Mouse (Mus musculus) hindbrain, embryonic 13.5 days (tissue): Measurements from ENCODE around the gene Fam208b. TPM values are rescaled to one million over a fixed set of nuclear protein-coding genes. Genes with fewer than 3 reads are reported as not detected.
A peak's percentile ranks its signal among the peaks of the same experiment; 100 is the strongest.

ENCODE experiments used
- ATAC-seq: fragments of 200-750 bp; cut with Nextera tagmentation; 2 replicates; pipeline ENCODE4 v1.8.0; 2017; ENCODE audit warnings: moderate TSS enrichment; ENCODE audit not compliant: low FRiP score
- H3K27ac ChIP-seq: fragments of 300-500 bp; sonication (generic); 2 replicates; pipeline ENCODE4 v1.5.1; 2015; ENCODE audit warnings: inconsistent platforms, mild to moderate bottlenecking, moderate library complexity
- H3K27me3 ChIP-seq: fragments of 300-500 bp; sonication (generic); 2 replicates; pipeline ENCODE4 v1.6.1; 2015; ENCODE audit warnings: mild to moderate bottlenecking, inconsistent platforms
- H3K36me3 ChIP-seq: fragments of 300-500 bp; sonication (generic); 2 replicates; pipeline ENCODE4 v1.6.1; 2015; ENCODE audit warnings: mild to moderate bottlenecking, inconsistent platforms
- H3K4me1 ChIP-seq: fragments of 300-500 bp; sonication (generic); replicated peaks from 2 replicates; pipeline ENCODE4 v1.6.1; 2015; ENCODE audit warnings: inconsistent platforms
- H3K4me2 ChIP-seq: fragments of 300-500 bp; sonication (generic); 2 replicates; pipeline ENCODE4 v1.6.1; 2015; ENCODE audit warnings: inconsistent platforms, mild to moderate bottlenecking, moderate library complexity
- H3K4me3 ChIP-seq: fragments of 300-500 bp; sonication (generic); 2 replicates; pipeline ENCODE4 v1.5.1; 2015; ENCODE audit warnings: mild to moderate bottlenecking, inconsistent platforms
- H3K9ac ChIP-seq: fragments of 300-500 bp; sonication (generic); 2 replicates; pipeline ENCODE4 v1.6.1; 2015; ENCODE audit warnings: mild to moderate bottlenecking, inconsistent platforms
- H3K9me3 ChIP-seq: fragments of 300-500 bp; sonication (generic); 2 replicates; pipeline ENCODE4 v1.6.1; 2016; ENCODE audit warnings: inconsistent platforms
- WGBS: fragments of 180-500 bp; shearing (Covaris S2); methylation state at CpG from one replicate; pipeline ENCODE4 v1.1.7; 2015; 5-methylcytosine and 5-hydroxymethylcytosine counted together
- polyA plus RNA-seq: library from polyadenylated mRNA; unstranded; fragments of >200 nt; fragmentation: Nextera tagmentation; extraction: Ambion mirVana; gene quantifications from 2 replicates; pipeline ENCODE4 v1.2.1, GENCODE M21; 2015

Fam208b gene
- polyA plus RNA-seq, 1 experiment from 2014 or later: 19.3 TPM

DNA sequence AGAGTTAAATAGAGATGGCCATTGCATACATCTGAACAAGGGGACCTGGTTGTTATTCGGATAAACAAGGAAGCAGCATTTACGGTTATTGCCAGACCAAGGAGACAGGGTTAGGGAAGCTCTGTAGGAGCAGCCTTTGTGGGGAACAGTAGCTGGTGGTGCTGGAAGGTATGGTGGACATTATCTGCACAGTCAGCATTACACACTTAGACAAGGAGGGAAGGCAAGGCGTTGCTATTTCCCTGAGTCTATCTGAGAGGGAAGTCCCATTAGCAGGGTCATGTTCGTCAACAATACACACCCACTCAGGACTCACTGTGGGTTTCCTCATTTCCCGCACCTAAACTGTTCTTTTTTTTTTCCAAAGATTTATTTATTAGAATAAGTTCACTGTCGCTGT is 63.1 kb downstream of the Fam208b start:
- no peaks in the 10 kb centered on the region for H3K9me3 ChIP-seq
- peaks cover 27% of the 10 kb centered on the region for H3K36me3 ChIP-seq
- no peak overlapping the region for H3K27ac ChIP-seq
- H3K4me2 ChIP-seq: no peak overlapping the region
- ATAC-seq: no peak
- 94% methylated on average over 6 of the region's 6 CpGs for WGBS
- H3K4me3 ChIP-seq: no peak overlapping the region
- H3K27me3 ChIP-seq: no peaks in the 10 kb centered on the region
- H3K9ac ChIP-seq: no peak overlapping the region
- peaks cover 29% of the 10 kb centered on the region for H3K4me1 ChIP-seq

- ATAC-seq: no peak
- WGBS: 86% methylated on average over 3 of the region's 3 CpGs
Measured at GRCm38 (mm10) chr13:3547410-3547809, 63.5 kb downstream of the Fam208b start.

GRCm38 (mm10) chr13:3544925-3545324 is 66.0 kb downstream of the Fam208b start:
- no peak for ATAC-seq
- no peaks in the 10 kb centered on the region for H3K9me3 ChIP-seq
- peaks cover 54% of the 10 kb centered on the region for H3K4me1 ChIP-seq
- H3K9ac ChIP-seq: no peak overlapping the region
- H3K4me3 ChIP-seq: no peak overlapping the region
- 74% methylated on average over 5 of the region's 5 CpGs for WGBS
- peaks cover 12% of the 10 kb centered on the region for H3K36me3 ChIP-seq
- no peak overlapping the region for H3K27ac ChIP-seq
- no peak overlapping the region for H3K4me2 ChIP-seq
- no peaks in the 10 kb centered on the region for H3K27me3 ChIP-seq

More at GRCm38 (mm10) chr13:3547410-3547809, 63.5 kb downstream of the Fam208b start:
- H3K4me3 ChIP-seq: no peak overlapping the region
- H3K27ac ChIP-seq: no peak overlapping the region
- H3K27me3 ChIP-seq: no peaks in the 10 kb centered on the region
- no peak overlapping the region for H3K4me2 ChIP-seq
- no peaks in the 10 kb centered on the region for H3K9me3 ChIP-seq
- H3K36me3 ChIP-seq: peaks cover 23% of the 10 kb centered on the region
- no peak overlapping the region for H3K9ac ChIP-seq
- H3K4me1 ChIP-seq: peaks cover 33% of the 10 kb centered on the region

GRCm38 (mm10) chr13:3544077-3544874 is 66.6 kb downstream of the Fam208b start:
- Histone ChIP-seq H3K27me3 (no peaks in the 10 kb centered on the region), H3K9me3 (no peaks in the 10 kb centered on the region), H3K36me3 (peaks cover 8% of the 10 kb centered on the region), H3K27ac (no peak overlapping the region), H3K9ac (no peak overlapping the region), H3K4me3 (no peak overlapping the region), H3K4me1 (peaks cover 60% of the 10 kb centered on the region), H3K4me2 (no peak overlapping the region)
- WGBS: 96% methylated on average over 4 of the region's 4 CpGs
- no peak for ATAC-seq

DNA sequence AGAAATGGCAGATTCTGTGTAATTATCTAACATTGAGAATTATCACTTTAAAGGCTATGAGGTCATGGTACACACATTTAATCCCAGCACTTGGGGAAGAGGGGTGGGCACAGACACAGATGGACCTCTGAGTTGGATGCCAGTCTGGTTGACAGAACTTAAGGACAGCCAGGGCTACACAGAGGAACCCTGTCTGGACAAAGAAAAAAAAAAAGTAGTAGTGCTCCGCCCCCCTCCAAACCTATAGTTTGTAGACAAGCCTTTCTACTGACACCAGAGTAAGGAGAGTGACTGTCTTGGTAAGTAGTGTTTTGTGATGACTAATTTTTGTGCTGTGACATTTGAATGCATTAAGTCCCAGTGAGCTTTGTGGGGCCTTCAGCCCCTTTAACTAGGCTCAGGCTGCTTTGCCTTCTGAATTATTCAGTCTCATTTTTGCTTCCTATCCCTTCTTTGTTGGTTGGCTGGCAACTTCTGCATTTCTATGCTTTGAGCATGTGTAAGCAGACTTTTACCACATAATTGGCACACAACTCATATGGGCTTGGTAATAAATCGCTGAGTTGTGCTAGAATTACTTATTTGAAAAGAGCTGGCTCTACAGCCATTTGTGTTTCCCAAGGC is 69.6 kb downstream of the Fam208b start:
- ATAC-seq: no peak
- H3K27me3 ChIP-seq: no peaks in the 10 kb centered on the region
- H3K4me2 ChIP-seq: peak overlapping the region; percentile 85
- WGBS: 63% methylated on average over 2 of the region's 2 CpGs
- no peak overlapping the region; the same call in 1 of the 2 replicates for H3K4me3 ChIP-seq
- H3K4me1 ChIP-seq: peaks cover 62% of the 10 kb centered on the region
- no peak overlapping the region for H3K9ac ChIP-seq
- no peaks in the 10 kb centered on the region for H3K9me3 ChIP-seq
- no peaks in the 10 kb centered on the region for H3K36me3 ChIP-seq
- H3K27ac ChIP-seq: peak overlapping the region; percentile 40; the same call in 1 of the 2 replicates

DNA sequence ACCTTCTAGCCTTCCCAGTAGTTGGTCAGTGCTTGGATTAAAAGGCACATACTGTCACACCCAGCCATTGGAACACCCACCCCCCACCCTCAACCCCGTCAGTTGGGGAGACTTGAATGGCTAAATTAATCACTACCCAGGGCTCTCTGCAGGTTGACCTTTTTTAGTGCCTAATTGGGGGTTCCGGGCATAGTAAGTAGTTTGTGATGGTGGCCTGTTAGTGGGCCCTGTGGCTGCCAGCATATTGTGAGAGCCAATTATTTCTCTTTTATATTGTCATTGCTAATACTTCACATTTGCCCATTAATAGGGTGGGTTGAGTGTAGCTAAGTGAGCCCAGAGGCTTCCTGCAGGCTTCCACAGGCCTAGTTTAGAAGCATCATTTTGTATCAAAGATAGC is 70.7 kb downstream of the Fam208b start:
- Histone ChIP-seq H3K4me1 (peaks cover 52% of the 10 kb centered on the region), H3K4me2 (peak overlapping the region; percentile 85), H3K4me3 (peak overlapping the region; percentile 96), H3K27ac (no peak overlapping the region), H3K9ac (peak overlapping the region; percentile 64), H3K9me3 (no peaks in the 10 kb centered on the region), H3K27me3 (no peaks in the 10 kb centered on the region), H3K36me3 (no peaks in the 10 kb centered on the region)
- WGBS: 21% methylated on average over 2 of the region's 2 CpGs
- ATAC-seq: no peak

- peak overlapping the region; percentile 96 for H3K4me3 ChIP-seq
- no peaks in the 10 kb centered on the region for H3K36me3 ChIP-seq
- H3K9me3 ChIP-seq: no peaks in the 10 kb centered on the region
- H3K27ac ChIP-seq: peak overlapping the region; percentile 98
- WGBS: 3% methylated on average over 15 of the region's 15 CpGs
- H3K27me3 ChIP-seq: no peaks in the 10 kb centered on the region
- H3K4me1 ChIP-seq: peaks cover 44% of the 10 kb centered on the region
- peak overlapping the region; percentile 85 for H3K4me2 ChIP-seq
- peak overlapping the region; percentile 99 for H3K9ac ChIP-seq
- ATAC-seq: no peak
Measured at GRCm38 (mm10) chr13:3538969-3539562, 71.8 kb downstream of the Fam208b start.

DNA sequence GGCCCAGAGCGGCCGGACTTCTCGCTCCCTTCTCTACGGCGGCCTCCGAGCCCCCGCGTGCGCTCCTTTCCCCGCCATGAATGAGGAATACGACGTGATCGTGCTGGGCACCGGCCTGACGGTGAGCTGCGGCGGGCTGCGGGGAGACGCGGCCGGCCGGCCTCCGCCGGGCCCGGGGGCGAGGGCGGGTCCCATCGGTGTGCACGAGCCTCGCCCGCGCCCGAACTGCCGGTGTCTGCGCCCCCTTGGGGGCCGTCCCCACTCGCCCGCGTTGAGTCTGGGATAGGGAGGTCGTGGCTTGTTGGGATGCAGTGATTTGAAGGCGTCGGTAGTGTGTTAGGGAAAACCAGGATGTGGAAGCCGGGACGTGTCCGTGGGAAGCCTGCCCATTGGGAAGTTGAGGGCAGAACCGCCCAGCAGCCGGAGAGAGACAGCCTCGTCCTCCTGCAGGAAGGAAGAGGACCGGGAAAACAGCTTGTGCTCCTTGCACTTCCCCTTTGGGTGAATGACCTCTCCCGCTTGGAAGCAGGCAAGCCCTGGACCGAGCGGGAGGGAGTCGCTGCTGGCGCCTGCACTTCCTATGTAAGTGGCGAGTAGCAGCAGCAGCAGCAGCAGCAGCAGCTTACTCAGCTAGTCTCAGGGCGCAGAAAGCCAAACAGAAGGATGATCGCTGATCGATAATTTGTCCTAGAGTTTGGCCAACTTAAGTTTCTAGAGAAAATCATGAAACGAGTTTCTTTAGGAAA is 72.5 kb downstream of the Fam208b start:
- peak overlapping the region; percentile 96 for H3K4me3 ChIP-seq
- H3K9me3 ChIP-seq: no peaks in the 10 kb centered on the region
- peak overlapping the region; percentile 99 for H3K9ac ChIP-seq
- peak overlapping the region; percentile 85 for H3K4me2 ChIP-seq
- H3K27me3 ChIP-seq: no peaks in the 10 kb centered on the region
- under 1% methylated on average over 59 of the region's 59 CpGs for WGBS
- H3K4me1 ChIP-seq: peaks cover 44% of the 10 kb centered on the region
- peak overlapping the region; percentile 98 for H3K27ac ChIP-seq
- peak; percentile 75 for ATAC-seq
- H3K36me3 ChIP-seq: no peaks in the 10 kb centered on the region

DNA sequence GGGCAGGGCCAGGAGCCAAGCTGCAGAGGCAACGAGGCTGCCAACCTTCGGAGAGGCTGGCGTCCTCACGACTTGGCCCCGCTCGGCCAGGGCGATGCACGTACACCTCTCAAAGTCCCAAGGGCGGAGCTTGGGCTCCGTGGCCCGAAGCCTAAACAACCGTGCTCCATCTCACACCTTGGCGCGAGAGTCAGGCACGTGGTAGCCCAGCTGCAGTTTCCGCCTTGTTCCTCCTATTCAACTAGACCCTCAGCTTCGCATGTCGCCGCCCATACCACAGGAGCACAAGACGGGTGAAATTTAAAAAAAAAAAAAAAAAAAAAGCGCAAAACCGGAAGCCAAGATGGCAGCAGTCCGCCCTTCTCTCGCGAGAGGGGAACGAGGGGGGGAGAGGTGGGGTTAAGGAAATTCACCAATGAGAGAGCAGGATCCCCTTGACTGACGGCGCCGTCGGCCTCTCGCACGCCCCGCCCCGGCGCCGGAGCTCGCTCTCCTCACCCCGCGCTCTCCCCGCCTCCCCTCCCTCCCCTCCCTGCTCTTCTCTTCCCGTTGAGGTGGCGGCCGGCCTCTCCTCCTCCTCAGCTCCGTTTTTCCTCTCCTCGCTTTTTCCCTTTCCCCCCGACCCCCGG is 73.2 kb downstream of the Fam208b start, which contains the start of gene Gdi2:
Gene Gdi2, plus strand, starts transcription at position 470 of the 629 bp plus-strand sequence.
- under 1% methylated on average over 45 of the region's 47 CpGs for WGBS
- Histone ChIP-seq H3K36me3 (no peaks in the 10 kb centered on the region), H3K4me3 (peak within 1 kb of the TSS; percentile 96), H3K27me3 (no peaks in the 10 kb centered on the region), H3K9ac (peak within 1 kb of the TSS; percentile 99), H3K4me2 (peak within 1 kb of the TSS; percentile 85), H3K9me3 (no peaks in the 10 kb centered on the region), H3K4me1 (peaks cover 41% of the 10 kb centered on the region), H3K27ac (peak within 1 kb of the TSS; percentile 98)
- peak; percentile 98 for ATAC-seq

DNA sequence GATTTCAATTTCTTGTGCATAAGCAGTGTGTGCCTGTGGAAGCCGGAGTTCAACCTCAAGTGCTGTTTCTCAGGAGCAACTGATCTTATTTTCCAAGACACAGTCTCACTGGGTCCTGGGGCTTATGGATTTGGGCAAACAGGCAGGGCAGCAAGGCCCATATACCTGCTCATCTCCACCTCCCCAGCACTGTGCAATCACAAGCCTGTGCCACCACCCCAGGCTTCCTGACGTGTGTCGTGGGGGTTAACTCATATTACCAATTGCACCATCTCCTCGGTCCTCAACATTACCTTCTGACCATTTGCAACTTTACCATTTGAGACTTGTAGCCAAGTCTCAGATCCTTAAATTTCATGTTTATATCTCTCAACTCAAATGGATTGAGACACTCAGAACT is 76.8 kb downstream of the Fam208b start:
- Histone ChIP-seq H3K27me3 (no peaks in the 10 kb centered on the region), H3K9me3 (no peaks in the 10 kb centered on the region), H3K4me1 (peaks cover 12% of the 10 kb centered on the region), H3K4me2 (no peak overlapping the region), H3K27ac (no peak overlapping the region), H3K4me3 (no peak overlapping the region), H3K9ac (no peak overlapping the region), H3K36me3 (no peaks in the 10 kb centered on the region)
- 95% methylated on average over 4 of the region's 4 CpGs for WGBS
- ATAC-seq: no peak

DNA sequence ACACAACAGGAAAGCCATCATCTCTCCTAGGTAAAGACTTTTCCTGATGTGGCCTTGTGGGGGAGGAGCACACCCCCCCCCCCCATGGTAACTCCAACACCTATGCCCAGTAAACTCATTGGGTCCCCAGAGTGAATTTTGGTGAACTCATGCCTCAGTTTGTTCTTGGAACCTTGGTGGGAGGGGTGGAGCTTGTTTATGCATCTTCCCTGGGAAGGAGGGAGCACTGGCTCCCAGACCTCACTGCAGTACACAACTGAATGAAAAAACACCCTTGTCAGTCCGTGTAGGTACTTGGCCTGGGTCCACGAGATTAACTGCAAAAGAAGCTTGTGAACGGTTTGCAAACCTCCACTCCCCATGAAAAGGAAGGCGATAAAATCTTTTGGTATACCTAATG is 78.5 kb downstream of the Fam208b start:
- Histone ChIP-seq H3K9ac (no peak overlapping the region), H3K27me3 (no peaks in the 10 kb centered on the region), H3K4me1 (peaks cover 9% of the 10 kb centered on the region; the same call in 1 of the 2 replicates), H3K4me3 (no peak overlapping the region), H3K9me3 (no peaks in the 10 kb centered on the region), H3K4me2 (no peak overlapping the region), H3K27ac (no peak overlapping the region), H3K36me3 (no peaks in the 10 kb centered on the region)
- ATAC-seq: no peak
- 76% methylated on average over 4 of the region's 4 CpGs for WGBS
